Comparison of ENCODE assay signal across 23 mouse cellular contexts in genomic region chr17:79108238-79108637, GRCm38 (mm10). TPM values are rescaled to one million over a fixed set of nuclear protein-coding genes. Genes with fewer than 3 reads are reported as not detected.
DNase-seq lines count a peak whose midpoint lies in the region; ATAC-seq and TF ChIP-seq lines count a peak whose summit lies in the region.
"Had no signal": no experiment of that assay in that cellular context is flagged by ENCODE, and none has a peak within 500 bp of the region (broad histone marks: within the 10 kb centered on the region; RNA-seq: fewer than 3 reads in every experiment).

No protein-coding gene starts in this region.

- no peaks in the 10 kb centered on the region for H3K9me3 ChIP-seq in embryonic facial prominence, embryonic 10.5 days
- no peaks in the 10 kb centered on the region for H3K9me3 ChIP-seq in embryonic facial prominence, embryonic 14.5 days (ENCODE audit: control insufficient read depth, low read length)
- no peaks in the 10 kb centered on the region for H3K9me3 ChIP-seq in hindbrain, postnatal 0 days (ENCODE audit: low read length)
- H3K9me3 ChIP-seq in neural tube, embryonic 15.5 days (replicated peaks), result no peaks in the 10 kb centered on the region
- H3K9me3 ChIP-seq: G1E had no signal

- H3K27me3 ChIP-seq in embryonic facial prominence, embryonic 10.5 days (replicated peaks; ENCODE audit: low read depth, poor library complexity, severe bottlenecking), result no peaks in the 10 kb centered on the region
- H3K27me3 ChIP-seq in embryonic facial prominence, embryonic 14.5 days (replicated peaks; ENCODE audit: control insufficient read depth, insufficient read depth, low read length), result no peaks in the 10 kb centered on the region
- no peaks in the 10 kb centered on the region for H3K27me3 ChIP-seq in hindbrain, postnatal 0 days (ENCODE audit: insufficient read depth, low read length)
- no peaks in the 10 kb centered on the region for H3K27me3 ChIP-seq in neural tube, embryonic 15.5 days (replicated peaks)
- H3K27me3 ChIP-seq: CH12.LX, Patski had no signal

- H3K4me2 ChIP-seq in embryonic facial prominence, embryonic 14.5 days (ENCODE audit: low read depth, low read length), result no peak overlapping the region
- no peak overlapping the region for H3K4me2 ChIP-seq in hindbrain, postnatal 0 days (ENCODE audit: low read depth, low read length)
- no peak overlapping the region for H3K4me2 ChIP-seq in neural tube, embryonic 15.5 days

- WGBS in embryonic facial prominence, embryonic 10.5 days, result 48% methylated on average over 6 of the region's 6 CpGs
- WGBS in embryonic facial prominence, embryonic 14.5 days, result 40% methylated on average over 6 of the region's 6 CpGs
- WGBS in hindbrain, postnatal 0 days, result 85% methylated on average over 6 of the region's 6 CpGs
- 85% methylated on average over 6 of the region's 6 CpGs for WGBS in neural tube, embryonic 15.5 days

- peaks cover 6% of the 10 kb centered on the region; the same call in 1 of the 2 replicates for H3K4me1 ChIP-seq in embryonic facial prominence, embryonic 10.5 days
- no peaks in the 10 kb centered on the region for H3K4me1 ChIP-seq in embryonic facial prominence, embryonic 14.5 days (ENCODE audit: control insufficient read depth, insufficient read depth, low read length)
- H3K4me1 ChIP-seq in hindbrain, postnatal 0 days (ENCODE audit: insufficient read depth, low read length), result no peaks in the 10 kb centered on the region
- H3K4me1 ChIP-seq in neural tube, embryonic 15.5 days, result no peaks in the 10 kb centered on the region

- DNase-seq in embryonic facial prominence, embryonic 10.5 days (ENCODE audit: low spot score), result peak; percentile 29
- DNase-seq in embryonic facial prominence, embryonic 14.5 days (ENCODE audit: low spot score), result peak; percentile 32
- no peak for DNase-seq in hindbrain, postnatal 0 days (ENCODE audit: low spot score)
- no peak for DNase-seq in cerebellum, adult 11-12 months
- no peak for DNase-seq in right cerebral cortex, postnatal 36 days (ENCODE audit: low spot score in 2 of 2)
- DNase-seq: adrenal gland, adult 2 months; adrenal gland, adult 8-10 months; adrenal gland, postnatal 10 days; adrenal gland, postnatal 14 days; adrenal gland, postnatal 25 days; adrenal gland, postnatal 36 days; B cell, adult 2 months; cerebellum, adult 11 months; cerebellum, adult 18-20 months had no signal

- no peak for TF ChIP-seq CTCF in hindbrain, postnatal 0 days (IDR thresholded peaks at IDR 0.05; ENCODE audit: low read depth)

- H3K4me3 ChIP-seq in embryonic facial prominence, embryonic 10.5 days, result no peak overlapping the region
- H3K4me3 ChIP-seq in embryonic facial prominence, embryonic 14.5 days (ENCODE audit: low read depth, low read length), result no peak overlapping the region
- no peak overlapping the region for H3K4me3 ChIP-seq in hindbrain, postnatal 0 days (ENCODE audit: low read length)
- H3K4me3 ChIP-seq in neural tube, embryonic 15.5 days (replicated peaks), result no peak overlapping the region

- no peak overlapping the region for H3K27ac ChIP-seq in embryonic facial prominence, embryonic 10.5 days (replicated peaks)
- no peak overlapping the region for H3K27ac ChIP-seq in embryonic facial prominence, embryonic 14.5 days (replicated peaks; ENCODE audit: low read depth, low read length)
- no peak overlapping the region for H3K27ac ChIP-seq in hindbrain, postnatal 0 days
- H3K27ac ChIP-seq in neural tube, embryonic 15.5 days (replicated peaks), result no peak overlapping the region

- no peaks in the 10 kb centered on the region for H3K36me3 ChIP-seq in embryonic facial prominence, embryonic 10.5 days (replicated peaks)
- no peaks in the 10 kb centered on the region for H3K36me3 ChIP-seq in embryonic facial prominence, embryonic 14.5 days (ENCODE audit: control insufficient read depth, insufficient read depth, low read length)
- H3K36me3 ChIP-seq in hindbrain, postnatal 0 days (ENCODE audit: insufficient read depth, low read length), result no peaks in the 10 kb centered on the region
- no peaks in the 10 kb centered on the region for H3K36me3 ChIP-seq in neural tube, embryonic 15.5 days
- H3K36me3 ChIP-seq: G1E had no signal

- ATAC-seq in embryonic facial prominence, embryonic 14.5 days (ENCODE audit: low read depth), result 0 out of 2 replicates have a peak, but pooled peaks have one; percentile 22
- peak; percentile 67 for ATAC-seq in granulocyte monocyte progenitor cell, adult 5-6 weeks (replicated peaks; ENCODE audit: poor library complexity, severe bottlenecking)
- ATAC-seq in megakaryocyte, adult 5-6 weeks (ENCODE audit: poor library complexity, severe bottlenecking), result peak; percentile 54
- no peak for ATAC-seq in hindbrain, postnatal 0 days
- no peak for ATAC-seq in neural tube, embryonic 15.5 days (ENCODE audit: low FRiP score)
- ATAC-seq: activated CD4-positive, CD25-positive, alpha-beta regulatory T cell, adult 4 months; CD4-positive, CD25-positive, alpha-beta regulatory T cell, adult 4 months; Patski had no signal

- H3K9ac ChIP-seq in embryonic facial prominence, embryonic 14.5 days (ENCODE audit: low read depth, low read length), result no peak overlapping the region
- H3K9ac ChIP-seq in hindbrain, postnatal 0 days (replicated peaks; ENCODE audit: low read length), result no peak overlapping the region
- no peak overlapping the region for H3K9ac ChIP-seq in neural tube, embryonic 15.5 days (replicated peaks)

RNA-seq across cellular contexts. Expression of gene Qpct, which starts 56.5 kb away (rescaled TPM):
- 2.9 and 3.6 TPM in 2 replicates for polyA plus RNA-seq in embryonic facial prominence, embryonic 10.5 days (2016; fragmentation: Nextera tagmentation; extraction: Ambion mirVana)
- 14.0 and 18.1 TPM in 2 replicates for polyA plus RNA-seq in embryonic facial prominence, embryonic 14.5 days (2014; fragmentation: Nextera tagmentation; extraction: Ambion mirVana)
- total RNA-seq in granulocyte monocyte progenitor cell, adult 5-6 weeks (2014; fragmentation: Nextera tagmentation), result 1.1 and 4.3 TPM in 2 replicates
- 0.21 and 1.6 TPM in 2 replicates for total RNA-seq in granulocyte monocyte progenitor cell, adult 5-6 weeks (2017)
- 21.0 and 23.9 TPM in 2 replicates for total RNA-seq in megakaryocyte, adult 5-6 weeks (2015)
- total RNA-seq in megakaryocyte, adult 5-6 weeks (2017), result 20.0 and 21.0 TPM in 2 replicates
- total RNA-seq in hindbrain, postnatal 0 days (2014; rRNA removed), result 30.8 and 32.2 TPM in 2 replicates
- 37.1 and 37.3 TPM in 2 replicates for polyA plus RNA-seq in hindbrain, postnatal 0 days (2015; fragmentation: Nextera tagmentation; extraction: Ambion mirVana)
- polyA plus RNA-seq in neural tube, embryonic 15.5 days (2015; fragmentation: Nextera tagmentation; extraction: Ambion mirVana), result 24.3 and 24.5 TPM in 2 replicates
- total RNA-seq: CH12.LX, MEL had no signal
- polyA plus RNA-seq: G1E had no signal

Comparison
In these comparisons a context has a peak if more than half of its experiments do, and no peak if none do; other contexts are left out.
1. DNase-seq: peak in embryonic facial prominence, embryonic 10.5 days (single experiment) and embryonic facial prominence, embryonic 14.5 days (single experiment); none in hindbrain, postnatal 0 days (single experiment), cerebellum, adult 11-12 months (single experiment) and right cerebral cortex, postnatal 36 days (0 of 2).
2. ATAC-seq: peak in embryonic facial prominence, embryonic 14.5 days (single experiment), granulocyte monocyte progenitor cell, adult 5-6 weeks (single experiment) and megakaryocyte, adult 5-6 weeks (single experiment); none in hindbrain, postnatal 0 days (single experiment) and neural tube, embryonic 15.5 days (single experiment).